Mouse (Mus musculus) cortical plate, adult 2 months (tissue): ENCODE data around the gene Tlx2.

Source experiments
- CTCF ChIP-seq: fragments of 200-500 bp; IDR thresholded peaks from 2 replicates; pipeline ENCODE4 v1.5.1; 2011; ENCODE audit warnings: mild to moderate bottlenecking, control low read depth, low read length; ENCODE audit not compliant: insufficient read depth; ENCODE audit errors: extremely low read depth
- POLR2A ChIP-seq: fragments of 200-500 bp; IDR thresholded peaks from 2 replicates; pipeline ENCODE4 v1.6.1; 2011; ENCODE audit warnings: mild to moderate bottlenecking, low read length, control low read depth; ENCODE audit not compliant: insufficient read depth; ENCODE audit errors: extremely low read depth

DNA sequence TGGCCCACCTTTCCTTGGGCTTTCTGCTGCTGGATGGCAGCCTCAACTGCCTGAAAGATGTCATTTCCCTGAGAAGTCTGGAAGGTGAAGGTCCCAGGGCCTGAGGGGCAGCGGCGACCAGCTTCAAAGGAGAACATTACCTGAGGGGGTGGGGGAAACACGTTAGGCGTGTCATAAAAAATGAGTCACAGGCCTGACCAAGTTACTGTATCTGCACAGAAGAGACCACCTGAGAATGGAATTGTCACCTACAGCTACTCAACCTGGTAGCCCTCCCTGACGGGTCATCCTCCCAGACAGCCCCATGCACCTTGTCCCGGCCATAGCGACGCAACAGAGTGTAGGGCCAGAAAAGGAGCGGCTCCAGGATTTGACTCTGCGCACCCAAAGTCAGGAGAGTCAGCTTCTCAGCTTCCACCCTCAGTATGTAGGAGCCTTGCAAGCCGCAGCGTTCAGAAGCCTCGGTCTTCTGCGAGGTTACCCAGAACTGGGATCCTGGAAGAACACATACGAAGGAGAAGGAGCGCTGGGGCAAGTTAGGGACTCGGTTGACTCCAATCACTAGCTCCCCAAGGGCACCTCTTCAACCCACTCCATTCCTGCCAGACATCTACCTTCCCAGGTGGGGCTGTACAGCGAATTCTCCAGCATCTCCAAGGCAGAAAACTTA lies 38.0 kb downstream of the Tlx2 start:
- no peak for TF ChIP-seq CTCF
- TF ChIP-seq POLR2A = no peak
